Mouse (Mus musculus): ENCODE data around the gene Mapk13.

DNA sequence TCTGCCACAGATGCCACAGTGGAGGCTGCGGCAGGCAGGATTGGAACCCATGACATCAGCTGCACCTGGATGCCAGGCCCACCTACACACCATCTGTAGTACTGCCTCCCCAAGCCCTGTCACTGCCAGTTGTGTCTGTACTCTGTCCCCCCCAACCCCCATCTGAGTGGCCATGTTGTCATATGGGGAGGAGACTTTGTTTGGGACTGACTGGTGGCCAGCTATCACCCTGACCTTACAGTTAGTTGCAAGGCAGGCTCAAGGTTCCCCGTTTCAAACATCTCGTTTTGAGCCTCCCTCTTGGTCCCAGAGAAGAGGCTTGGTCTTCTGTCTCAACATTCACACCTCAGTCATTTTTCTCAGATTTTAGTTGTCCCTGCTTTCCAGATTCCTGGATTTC lies 10.6 kb downstream of the Mapk13 start:
- no peak for TF ChIP-seq CTCF (IDR thresholded peaks at IDR 0.05; ENCODE audit: low read depth, low read length)
- no peak for TF ChIP-seq POLR2A (IDR thresholded peaks at IDR 0.05; ENCODE audit: borderline replicate concordance, low read depth, low read length)
